Mouse (Mus musculus) mesoderm, embryonic 11.5 days (tissue): ENCODE measurements around the gene Prpf4.

Source experiments
- DNase-seq: peaks from one replicate; pipeline ENCODE4 v3.0.0-alpha.2; 2012; ENCODE audit warnings: low read depth, low spot score

Prpf4 gene

DNA sequence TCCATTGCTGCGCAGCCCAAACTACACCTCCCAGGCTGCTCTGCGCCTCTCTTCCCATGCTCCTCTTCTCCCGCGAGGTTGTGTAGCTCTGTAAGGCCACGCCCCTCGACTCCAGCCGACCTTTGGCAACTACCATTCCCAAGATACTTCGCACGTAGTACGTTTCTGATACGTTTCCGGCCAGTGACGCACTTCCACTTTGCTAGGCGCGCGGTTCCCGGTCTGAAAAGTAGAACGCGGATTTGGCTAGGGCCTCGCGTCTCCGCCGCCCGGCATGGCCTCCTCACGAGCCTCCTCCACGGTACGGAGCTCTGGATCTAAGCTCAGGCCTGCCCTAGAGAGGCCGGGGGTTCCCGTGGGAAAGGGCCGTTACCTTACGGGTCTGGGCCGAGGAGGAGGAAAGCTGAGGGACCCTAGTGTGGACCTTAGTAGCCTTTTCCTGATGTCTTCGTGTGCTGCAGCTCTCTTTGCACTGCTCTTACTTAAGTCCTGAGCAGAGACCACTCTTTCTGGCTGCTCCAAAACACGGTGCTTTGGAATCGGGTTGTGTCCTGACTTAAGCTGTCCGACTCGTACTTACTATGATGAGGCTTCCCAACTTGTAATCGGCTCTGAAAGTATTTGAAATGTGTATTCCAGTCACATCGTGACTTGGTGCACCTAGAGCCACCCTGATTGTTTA, at the start of gene Prpf4, which contains the start of gene Cdc26:
Prpf4 (plus strand) TSS at position 197 of the 682 bp plus-strand sequence.
Cdc26 (minus strand) TSS at position 42 of the 682 bp plus-strand sequence.
- DNase-seq, result peak; percentile 99

DNA sequence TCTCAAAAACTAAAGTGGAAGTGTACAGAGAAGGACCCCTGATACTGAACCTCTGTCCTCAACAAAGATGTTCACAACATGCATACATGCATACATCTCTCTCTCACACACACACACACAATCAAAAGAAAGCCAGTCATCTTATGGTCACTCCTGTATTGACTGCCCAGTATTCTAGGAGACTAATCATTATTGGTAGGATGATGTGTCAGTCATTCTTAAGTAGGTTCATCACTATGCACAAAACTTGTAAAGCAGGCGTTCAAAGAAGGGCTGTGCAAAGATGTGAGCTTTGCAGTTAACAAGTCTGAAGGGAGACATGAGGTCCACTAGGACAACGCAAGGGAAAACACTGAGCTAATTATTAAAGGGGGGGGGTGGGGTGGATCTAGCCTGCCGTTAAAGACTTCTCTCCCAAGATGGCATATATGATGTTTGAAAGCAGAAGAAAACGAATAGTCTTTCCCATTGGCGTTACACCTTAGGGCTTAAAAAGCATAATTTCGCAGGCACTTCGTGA, 49.3 kb upstream of the Prpf4 start:
- no peak for DNase-seq

DNA sequence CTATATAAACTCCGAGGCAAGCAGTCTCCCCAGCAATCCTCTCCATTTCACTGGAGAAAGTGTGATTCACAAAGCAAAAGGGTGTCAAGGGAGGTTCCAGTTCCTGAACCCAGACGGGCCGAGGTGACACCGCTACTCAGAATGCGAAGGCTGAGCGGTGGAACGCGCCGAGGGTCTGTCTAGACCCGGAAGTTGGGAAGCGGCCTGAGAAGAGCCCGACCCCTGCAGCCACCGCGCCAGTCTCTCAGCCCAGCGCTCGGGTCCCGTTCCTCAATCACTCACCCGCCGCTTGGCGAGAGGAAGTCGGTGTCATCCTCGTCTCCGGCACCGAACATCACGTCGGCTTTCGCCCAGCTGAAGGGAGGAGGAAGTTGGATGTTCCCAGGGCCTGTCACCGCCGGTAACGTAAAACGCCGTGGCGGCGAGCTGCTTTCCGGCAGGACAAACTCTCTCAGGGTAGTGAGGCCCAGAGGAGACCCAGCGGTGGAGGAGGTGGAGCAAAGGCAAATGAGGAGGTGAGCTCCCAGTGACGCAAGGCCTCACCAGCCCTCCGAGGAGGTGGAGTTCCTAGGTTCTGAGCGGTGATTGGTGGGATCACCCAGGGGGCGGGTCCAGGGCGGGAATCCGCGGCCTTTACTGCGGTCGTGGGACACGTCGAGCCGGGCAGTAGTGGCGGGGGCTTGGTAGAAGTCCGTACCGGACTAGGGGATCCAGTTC, 48.4 kb upstream of the Prpf4 start, which contains the start of the genes Fkbp15 and Slc31a1:
Fkbp15 (minus strand) TSS at position 461 of the 717 bp plus-strand sequence.
Slc31a1 (plus strand) TSS at position 640 of the 717 bp plus-strand sequence.
- DNase-seq, result peak; percentile 99

DNA sequence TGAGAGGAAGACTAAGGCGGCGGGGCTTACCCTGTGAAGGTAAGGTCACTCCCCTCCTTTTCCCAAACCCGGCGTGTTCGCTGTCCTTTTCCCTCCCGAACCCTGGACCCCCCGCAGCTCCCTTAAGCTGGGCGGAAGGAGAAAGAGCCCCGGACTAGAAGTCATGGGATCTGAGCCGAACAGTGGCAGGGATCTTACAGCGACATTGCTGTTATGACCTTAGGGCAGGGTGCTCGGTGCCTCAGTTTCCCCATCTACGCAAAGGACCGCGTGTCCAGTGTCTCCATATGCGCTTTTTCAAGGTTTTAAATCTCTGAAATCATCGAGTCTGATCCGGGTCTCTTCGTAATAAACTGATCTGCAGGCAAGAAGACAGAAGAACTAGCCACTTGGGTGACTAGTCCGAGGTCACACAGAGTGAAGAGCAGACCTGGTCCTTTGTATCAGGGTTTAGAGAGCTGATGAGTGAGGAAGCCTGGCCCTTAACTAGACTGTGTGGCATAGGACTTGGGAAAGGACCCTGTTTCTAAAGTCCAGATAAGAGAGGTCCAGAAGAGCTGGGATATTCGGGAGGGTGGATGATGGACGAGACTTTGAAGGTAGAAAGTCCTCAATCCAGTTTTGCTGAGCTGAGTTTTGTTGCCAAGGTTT, 47.7 kb upstream of the Prpf4 start:
- DNase-seq, result no peak

- DNase-seq, result no peak
These were observed 47.0 kb upstream of the Prpf4 start for GRCm38 (mm10) chr4:62361571-62361970.

GRCm38 (mm10) chr4:62361997-62362396, 46.6 kb upstream of the Prpf4 start:
- no peak for DNase-seq

GRCm38 (mm10) chr4:62362437-62362836, 46.2 kb upstream of the Prpf4 start:
- DNase-seq, result no peak

DNA sequence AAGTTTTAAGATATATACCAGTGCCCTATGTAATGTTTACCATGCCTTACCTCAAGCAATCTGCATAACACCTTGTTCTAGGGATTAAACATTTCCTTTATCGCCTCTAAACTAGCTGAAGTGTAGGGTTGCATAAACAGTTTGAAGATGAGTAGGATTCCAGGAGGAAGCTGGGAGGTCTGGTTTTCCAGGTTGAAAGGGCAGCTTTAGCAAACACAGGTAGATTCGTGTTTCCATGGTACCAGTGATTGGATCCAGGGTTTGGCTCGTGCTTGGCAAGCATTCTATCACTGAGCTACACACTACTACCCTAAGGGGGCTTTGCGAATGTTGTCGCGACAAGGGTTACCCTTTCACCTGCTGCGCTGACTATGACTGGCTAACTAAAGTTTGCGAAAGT, 44.3 kb upstream of the Prpf4 start:
- DNase-seq, result no peak

DNA sequence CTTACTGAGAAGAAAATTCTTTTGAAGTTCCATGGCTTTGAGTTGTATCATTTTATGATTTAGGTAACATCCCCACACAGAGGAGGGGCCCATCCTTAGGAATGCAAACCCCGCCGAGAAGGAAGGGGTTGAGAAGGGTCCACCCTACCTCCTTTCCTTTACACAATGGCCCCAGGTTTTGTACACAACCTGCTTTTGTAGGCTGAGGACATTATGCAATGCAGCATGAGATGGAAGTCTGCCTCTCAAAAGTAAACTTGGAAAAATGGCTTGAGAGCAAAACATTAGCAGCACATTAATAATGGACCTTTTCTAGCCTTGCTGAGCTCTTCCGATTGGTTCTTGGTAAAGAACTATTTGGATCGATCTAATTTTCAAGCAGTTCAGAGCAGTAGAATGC, 42.3 kb upstream of the Prpf4 start:
- no peak for DNase-seq

- DNase-seq, result no peak
These were observed 41.0 kb upstream of the Prpf4 start for GRCm38 (mm10) chr4:62367586-62367985.

DNA sequence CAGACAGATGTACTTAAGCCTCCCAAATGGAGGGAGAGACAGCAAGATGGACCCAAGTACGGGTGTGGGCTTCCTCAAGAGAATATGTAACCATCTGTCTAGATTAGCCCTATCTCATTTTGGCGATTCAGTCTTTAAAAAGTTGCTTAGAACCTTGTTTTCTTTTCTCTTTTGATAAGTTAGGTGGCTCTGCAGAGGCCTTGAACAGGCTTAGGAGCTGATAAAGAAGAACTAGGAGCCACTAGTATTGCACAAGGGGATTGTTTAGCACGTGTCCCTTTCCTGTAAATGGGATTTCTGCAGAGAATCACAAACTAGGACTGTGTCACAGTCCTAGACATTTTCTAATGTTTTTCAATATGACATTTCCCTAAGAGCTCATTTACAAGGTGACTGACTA, 39.5 kb upstream of the Prpf4 start:
- no peak for DNase-seq

DNA sequence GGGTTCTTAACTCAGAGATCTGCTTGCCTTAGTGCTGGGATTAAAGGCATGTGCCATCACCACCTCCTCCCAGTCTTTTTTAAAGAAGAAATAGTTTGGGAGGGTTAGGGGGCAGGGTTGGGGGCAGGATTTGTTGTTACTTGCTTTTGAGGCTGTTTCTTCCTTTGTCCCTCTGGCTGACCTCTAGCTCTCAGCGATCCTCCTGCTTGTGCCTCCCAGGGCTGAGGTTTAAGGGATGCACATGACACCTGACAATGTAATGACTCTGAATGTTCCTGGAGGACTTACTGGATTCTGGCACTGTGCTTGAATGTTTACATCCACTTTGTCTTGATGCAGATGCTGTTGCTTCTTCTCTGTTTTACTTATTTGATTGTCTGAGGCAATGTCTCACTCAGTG, 36.2 kb upstream of the Prpf4 start:
- no peak for DNase-seq

DNA sequence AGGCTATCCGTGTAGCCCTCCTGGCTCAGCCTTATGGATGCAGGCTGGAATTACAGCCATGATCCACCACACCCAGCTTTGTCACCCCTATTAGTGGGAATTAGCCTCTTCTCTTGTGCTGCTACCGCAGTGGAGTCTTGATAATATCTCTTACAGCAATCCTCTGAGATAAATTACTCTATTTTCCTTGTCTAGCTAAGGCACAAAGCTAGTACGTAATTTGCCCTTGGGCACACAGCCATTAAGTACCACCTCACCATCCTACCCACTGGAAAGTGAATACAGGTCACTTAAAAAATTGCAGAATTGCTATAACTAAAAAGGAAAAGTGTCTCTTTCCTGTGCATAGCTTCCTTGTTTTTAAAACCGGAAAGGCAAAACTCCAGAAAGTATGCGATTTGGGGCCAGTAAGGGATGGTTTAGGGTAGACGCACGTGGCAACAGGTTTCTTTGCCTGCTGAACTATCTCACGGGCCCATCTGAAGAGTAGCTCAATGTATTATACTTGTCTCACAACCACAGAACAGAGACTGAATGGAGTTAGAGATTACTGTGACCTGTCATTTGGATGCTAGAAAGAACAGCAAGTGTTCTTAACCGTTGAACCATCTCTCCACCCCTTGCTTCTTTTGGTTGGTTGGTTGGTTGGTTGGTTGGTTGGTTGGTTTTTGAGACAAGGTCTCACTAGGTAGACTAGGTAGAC, 35.6 kb upstream of the Prpf4 start:
- no peak for DNase-seq

- DNase-seq, result no peak
These were observed 34.9 kb upstream of the Prpf4 start for GRCm38 (mm10) chr4:62373668-62374067.

- DNase-seq, result no peak
These were observed 34.3 kb upstream of the Prpf4 start for GRCm38 (mm10) chr4:62374342-62374741.

DNA sequence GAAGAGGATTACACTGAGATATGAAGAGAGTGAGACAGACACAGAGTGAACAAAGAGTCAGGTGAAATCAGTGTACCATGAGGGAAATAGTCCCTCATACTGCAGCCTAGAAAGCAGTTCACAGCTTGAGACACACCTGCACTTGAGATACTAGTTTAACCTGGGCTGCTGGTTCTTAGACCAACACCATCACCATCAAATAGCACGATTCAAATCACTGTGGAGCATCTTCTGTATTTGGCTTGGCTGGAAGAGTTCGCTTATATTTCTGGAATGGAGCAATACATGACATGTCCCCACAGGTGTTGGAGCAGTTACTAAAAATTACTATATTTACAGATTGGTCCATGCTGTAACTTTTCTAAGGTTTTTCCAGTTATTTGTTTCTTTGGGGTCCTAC, 32.5 kb upstream of the Prpf4 start:
- DNase-seq, result no peak

GRCm38 (mm10) chr4:62379724-62380381, 28.7 kb upstream of the Prpf4 start:
- DNase-seq, result no peak

- DNase-seq, result no peak
These were observed 25.4 kb upstream of the Prpf4 start for GRCm38 (mm10) chr4:62383207-62383606.

DNA sequence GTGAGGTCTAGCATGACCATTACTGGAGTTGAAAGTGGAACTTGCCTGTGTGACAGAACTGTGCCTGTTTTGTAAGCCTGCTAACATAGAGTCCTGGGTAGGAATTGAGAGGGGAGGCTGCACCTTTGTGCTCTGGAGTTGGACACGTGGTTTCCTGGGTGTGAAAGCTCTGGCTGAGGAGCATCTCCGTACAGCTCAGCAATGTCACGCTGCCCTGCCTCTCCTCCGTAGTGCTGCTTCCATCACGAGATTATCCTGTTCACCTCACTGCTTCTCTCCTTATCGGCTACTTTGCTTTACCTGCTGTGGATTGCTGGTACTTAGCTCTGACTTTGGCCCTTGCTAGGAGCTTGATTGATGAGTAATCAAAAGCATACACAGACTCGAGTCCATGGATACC, 24.8 kb upstream of the Prpf4 start:
- DNase-seq, result no peak

GRCm38 (mm10) chr4:62384159-62384558, 24.4 kb upstream of the Prpf4 start:
- DNase-seq, result no peak

- no peak for DNase-seq
These were observed 23.2 kb upstream of the Prpf4 start for GRCm38 (mm10) chr4:62385439-62385838.
